Mouse (Mus musculus) megakaryocyte progenitor cell, adult 5-6 weeks (primary cell): ENCODE results near the gene Esrp2. TPM values are rescaled to one million over a fixed set of nuclear protein-coding genes. Genes with fewer than 3 reads are reported as not detected.

Experiments used
- ATAC-seq: replicated peaks from 2 replicates; pipeline ENCODE4 v1.8.0; 2016; ENCODE audit warnings: mild to moderate bottlenecking, moderate TSS enrichment, inconsistent platforms; ENCODE audit not compliant: poor library complexity
- total RNA-seq, 2 experiments: library from RNA; stranded (forward) in 1 of 2; stranded (reverse) in 1 of 2; fragments of 157-497, 149-512 nt in 1 of 2; fragments of 200-1000 nt in 1 of 2; gene quantifications; 2 replicates each; pipeline versions ENCODE4 v1.2.3 to v1.2.4; 2015 to 2017

Esrp2 gene
- total RNA-seq, 2 experiments from 2014 or later, result not detected

DNA sequence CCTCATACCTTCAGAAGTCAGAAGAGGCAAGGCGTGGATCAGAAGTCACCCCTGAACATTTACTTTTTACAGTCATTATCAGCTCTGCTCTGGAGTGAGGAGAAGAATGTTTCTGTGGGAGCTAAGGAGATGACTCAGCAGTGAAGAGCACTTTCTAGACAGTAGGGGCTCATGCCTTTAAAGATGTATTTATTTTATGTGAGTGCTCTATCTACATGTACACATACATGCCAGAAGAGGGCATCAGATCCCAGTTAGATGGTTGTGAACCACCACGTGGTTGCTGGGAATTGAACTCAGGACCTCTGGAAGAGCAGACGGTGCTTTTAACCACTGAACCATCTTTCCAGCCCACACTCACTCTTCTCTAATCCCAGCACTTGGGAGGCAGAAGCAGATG, 9.7 kb downstream of the Esrp2 start:
- peak; percentile 47 for ATAC-seq

DNA sequence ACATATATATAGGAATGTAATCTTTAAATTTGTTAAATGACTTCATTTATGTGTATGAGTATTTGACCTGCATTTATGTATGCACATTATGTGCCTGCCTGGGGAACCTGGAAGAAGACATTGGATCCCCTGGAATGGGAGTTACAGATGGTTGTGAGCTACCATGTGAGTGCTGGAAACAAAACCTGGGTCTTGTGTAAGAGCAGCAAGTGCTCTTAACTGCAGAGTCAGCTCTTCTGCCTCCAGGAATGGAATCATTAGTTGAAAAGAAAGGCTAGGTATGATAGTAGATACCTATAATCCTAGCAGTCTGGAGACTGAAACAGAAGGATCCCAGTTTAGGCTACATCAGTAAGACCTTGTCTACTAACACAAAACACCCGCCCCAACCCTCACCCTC, 10.7 kb downstream of the Esrp2 start:
- ATAC-seq, result no peak

GRCm38 (mm10) chr8:106123443-106123842, 13.3 kb downstream of the Esrp2 start:
- ATAC-seq, result no peak

GRCm38 (mm10) chr8:106115897-106116296, 20.9 kb downstream of the Esrp2 start:
- peak; percentile 78 for ATAC-seq

GRCm38 (mm10) chr8:106112514-106112913, 24.3 kb downstream of the Esrp2 start:
- ATAC-seq, result no peak

DNA sequence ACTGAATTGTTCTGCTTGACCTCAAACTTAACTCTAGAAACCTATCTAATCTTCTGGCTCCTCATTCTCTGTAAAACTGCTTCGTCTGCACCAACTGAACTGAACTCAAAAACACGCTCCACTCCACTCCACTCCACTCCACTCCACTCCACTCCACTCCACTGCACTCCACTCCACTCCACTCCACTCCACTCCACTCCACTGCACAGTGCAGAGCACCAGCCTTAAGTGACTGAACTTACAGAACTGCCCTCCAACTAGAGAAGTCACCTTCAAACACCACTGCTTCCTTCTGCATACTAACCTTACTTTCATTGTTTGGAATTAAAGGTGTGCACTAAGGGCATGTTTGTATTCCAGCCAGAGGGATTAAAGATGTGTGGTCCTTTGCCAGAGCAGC, 24.7 kb downstream of the Esrp2 start:
- no peak for ATAC-seq

DNA sequence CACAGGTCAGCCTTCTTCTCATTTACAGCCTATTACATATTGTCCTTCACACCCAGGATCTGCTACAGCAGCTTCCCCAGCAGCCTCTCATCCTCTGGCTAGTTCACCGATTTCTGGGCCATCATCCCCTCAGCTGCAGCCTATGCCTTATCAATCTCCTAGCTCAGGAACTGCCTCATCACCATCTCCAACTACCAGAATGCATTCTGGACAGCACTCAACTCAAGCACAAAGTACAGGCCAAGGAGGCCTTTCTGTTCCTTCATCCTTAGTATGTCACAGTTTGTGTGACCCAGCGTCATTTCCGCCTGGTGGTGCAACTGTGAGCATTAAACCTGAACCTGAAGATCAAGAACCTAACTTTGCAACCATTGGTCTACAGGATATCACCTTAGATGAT, 28.0 kb downstream of the Esrp2 start:
- ATAC-seq, result no peak

DNA sequence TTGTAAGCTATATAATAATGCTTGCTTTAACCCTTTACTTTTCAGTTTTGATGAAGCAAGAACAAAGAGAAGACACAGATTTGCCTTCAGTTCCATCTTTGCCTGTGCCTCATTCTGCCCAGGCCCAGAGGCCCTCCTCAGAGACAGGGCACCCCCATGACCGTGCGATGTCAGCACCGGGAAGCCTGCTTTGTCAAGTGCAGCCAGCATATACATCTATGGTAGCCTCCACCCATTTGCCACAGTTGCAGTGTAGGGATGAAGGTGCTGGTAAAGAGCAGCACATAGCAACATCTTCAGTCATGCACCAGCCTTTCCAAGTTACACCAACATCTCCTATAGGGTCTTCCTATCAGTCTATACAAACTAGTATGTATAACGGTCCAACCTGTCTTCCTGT, 28.7 kb downstream of the Esrp2 start:
- ATAC-seq, result no peak

GRCm38 (mm10) chr8:106106193-106106592, 30.6 kb downstream of the Esrp2 start:
- peak; percentile 76 for ATAC-seq

DNA sequence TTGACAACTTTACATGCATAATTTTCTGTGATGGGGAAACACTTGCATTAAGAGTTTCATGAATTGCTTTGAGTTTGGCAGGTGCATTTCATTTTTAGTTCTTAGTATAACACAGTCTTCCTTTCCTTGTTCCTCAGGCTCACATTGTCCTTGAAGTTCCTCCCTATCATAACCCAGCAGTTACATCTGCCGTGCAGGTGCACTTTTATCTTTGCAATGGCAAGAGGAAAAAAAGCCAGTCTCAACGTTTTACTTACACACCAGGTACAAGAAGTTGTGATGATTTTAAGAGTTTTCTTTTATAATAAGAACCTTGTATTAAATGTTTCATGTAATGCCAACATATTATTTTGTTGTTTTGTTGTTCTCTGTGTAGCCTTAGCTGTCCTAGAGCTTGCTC, 32.9 kb downstream of the Esrp2 start:
- ATAC-seq, result no peak

- ATAC-seq, result no peak
Measured at GRCm38 (mm10) chr8:106102321-106102720, 34.5 kb downstream of the Esrp2 start.

Other genes starting within 250 kb of the Esrp2 start
- gene Nrn1l, start 243.4 kb downstream of the Esrp2 start, total RNA-seq (2015), result 0.57 TPM in 1 of 2 replicates, not detected in the other
- not detected in 2 replicates for gene Nrn1l, start 243.4 kb downstream of the Esrp2 start, total RNA-seq (2017)
- 13.4 and 14.8 TPM in 2 replicates for gene Pskh1, start 236.5 kb downstream of the Esrp2 start, total RNA-seq (2015)
- gene Pskh1, start 236.5 kb downstream of the Esrp2 start, total RNA-seq (2017), result 19.9 and 20.2 TPM in 2 replicates
- gene Ctrl, start 203.1 kb downstream of the Esrp2 start, total RNA-seq (2015), result 0.22 and 3.2 TPM in 2 replicates
- 2.2 TPM in 1 of 2 replicates, not detected in the other for gene Ctrl, start 203.1 kb downstream of the Esrp2 start, total RNA-seq (2017)
- 127 and 155 TPM in 2 replicates for gene Psmb10, start 198.5 kb downstream of the Esrp2 start, total RNA-seq (2015)
- gene Psmb10, start 198.5 kb downstream of the Esrp2 start, total RNA-seq (2017), result 58.8 and 66.5 TPM in 2 replicates
- 0.83 TPM in 1 of 2 replicates, not detected in the other for gene Lcat, start 193.6 kb downstream of the Esrp2 start, total RNA-seq (2015)
- gene Lcat, start 193.6 kb downstream of the Esrp2 start, total RNA-seq (2017), result 0.12 TPM in 1 of 2 replicates, not detected in the other
- 2.0 and 3.5 TPM in 2 replicates for gene Slc12a4, start 170.9 kb downstream of the Esrp2 start, total RNA-seq (2015)
- 7.7 and 8.4 TPM in 2 replicates for gene Slc12a4, start 170.9 kb downstream of the Esrp2 start, total RNA-seq (2017)
- gene Dpep3, start 157.5 kb downstream of the Esrp2 start, total RNA-seq (2015), result not detected in 2 replicates
- not detected in 2 replicates for gene Dpep3, start 157.5 kb downstream of the Esrp2 start, total RNA-seq (2017)
- gene Dus2, start 145.6 kb downstream of the Esrp2 start, total RNA-seq (2015), result 7.9 and 12.0 TPM in 2 replicates
- 10.8 and 20.3 TPM in 2 replicates for gene Dus2, start 145.6 kb downstream of the Esrp2 start, total RNA-seq (2017)
- not detected in 2 replicates for gene Dpep2nb, start 131.0 kb downstream of the Esrp2 start, total RNA-seq (2015)
- not detected in 2 replicates for gene Dpep2nb, start 131.0 kb downstream of the Esrp2 start, total RNA-seq (2017)
- 8.6 and 12.0 TPM in 2 replicates for gene Ddx28, start 125.1 kb downstream of the Esrp2 start, total RNA-seq (2015)
- gene Ddx28, start 125.1 kb downstream of the Esrp2 start, total RNA-seq (2017), result 18.2 and 20.8 TPM in 2 replicates
- gene Nfatc3, start 78.1 kb downstream of the Esrp2 start, total RNA-seq (2015), result 112 and 126 TPM in 2 replicates
- 25.2 and 32.7 TPM in 2 replicates for gene Nfatc3, start 78.1 kb downstream of the Esrp2 start, total RNA-seq (2017)
- gene Pla2g15, start 13.4 kb upstream of the Esrp2 start, total RNA-seq (2015), result 18.6 and 20.1 TPM in 2 replicates
- gene Pla2g15, start 13.4 kb upstream of the Esrp2 start, total RNA-seq (2017), result 16.0 and 18.8 TPM in 2 replicates
- 25.3 and 32.8 TPM in 2 replicates for gene Slc7a6, start 31.9 kb upstream of the Esrp2 start, total RNA-seq (2015)
- 20.8 and 27.6 TPM in 2 replicates for gene Slc7a6, start 31.9 kb upstream of the Esrp2 start, total RNA-seq (2017)
- gene Slc7a6os, start 74.0 kb upstream of the Esrp2 start, total RNA-seq (2015), result 43.4 and 54.2 TPM in 2 replicates
- 39.5 and 47.7 TPM in 2 replicates for gene Slc7a6os, start 74.0 kb upstream of the Esrp2 start, total RNA-seq (2017)
- 14.6 and 16.2 TPM in 2 replicates for gene Prmt7, start 74.0 kb upstream of the Esrp2 start, total RNA-seq (2015)
- 41.0 and 45.8 TPM in 2 replicates for gene Prmt7, start 74.0 kb upstream of the Esrp2 start, total RNA-seq (2017)
- gene Smpd3, start 201.0 kb upstream of the Esrp2 start, total RNA-seq (2015), result not detected in 2 replicates
- not detected in 2 replicates for gene Smpd3, start 201.0 kb upstream of the Esrp2 start, total RNA-seq (2017)